Mouse (Mus musculus) spleen, adult 2 months (tissue): ENCODE data around the gene Gucy2f.

Source experiments
- CTCF ChIP-seq: fragments of 200-500 bp; IDR thresholded peaks from 2 replicates; pipeline ENCODE4 v1.5.1; 2011; ENCODE audit warnings: mild to moderate bottlenecking, inconsistent platforms; ENCODE audit not compliant: insufficient read depth, insufficient read length, insufficient replicate concordance; ENCODE audit errors: extremely low read depth
- POLR2A ChIP-seq: fragments of 200-500 bp; IDR thresholded peaks from 2 replicates; pipeline ENCODE4 v1.6.1; 2011; ENCODE audit warnings: low read depth, low read length, inconsistent platforms

DNA sequence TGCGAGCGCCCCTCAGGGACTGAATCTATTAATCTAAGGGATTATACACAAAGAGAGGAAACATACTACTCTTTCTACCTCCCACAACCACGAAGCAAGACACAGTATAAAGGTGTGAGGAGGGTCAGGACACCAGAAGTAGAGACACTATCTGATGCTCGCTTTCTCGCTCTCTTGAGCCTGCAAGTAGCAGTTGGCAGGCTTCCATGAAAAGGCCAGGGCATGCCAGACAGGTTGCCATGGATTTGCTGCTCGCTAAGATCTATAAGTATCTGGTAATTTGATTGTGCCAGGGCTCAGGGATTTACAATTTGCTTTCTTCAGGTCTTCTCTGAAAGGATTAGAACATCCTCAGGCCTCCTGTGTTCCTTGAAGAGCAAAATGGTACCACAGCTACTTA, 85.5 kb downstream of the Gucy2f start:
- TF ChIP-seq CTCF (no peak), POLR2A (no peak)
